Mouse (Mus musculus) embryonic fibroblast, embryonic 13.5 days (primary cell): ENCODE results near the gene Kcnmb1. TPM values are rescaled to one million over a fixed set of nuclear protein-coding genes. Genes with fewer than 3 reads are reported as not detected.

ENCODE experiments used
- H3K27ac ChIP-seq: 2 replicates; pipeline ENCODE4 v1.5.1; 2012; ENCODE audit warnings: low read length, control low read depth, inconsistent platforms; ENCODE audit not compliant: insufficient read depth
- H3K4me1 ChIP-seq: 2 replicates; pipeline ENCODE4 v1.6.1; 2011; ENCODE audit warnings: low read length; ENCODE audit not compliant: control insufficient read depth, insufficient read depth
- H3K4me3 ChIP-seq: 2 replicates; pipeline ENCODE4 v1.5.1; 2011; ENCODE audit warnings: mild to moderate bottlenecking, control low read depth, low read length; ENCODE audit not compliant: insufficient read depth
- CTCF ChIP-seq: IDR thresholded peaks from 2 replicates; pipeline ENCODE4 v1.5.1; 2011; ENCODE audit warnings: mild to moderate bottlenecking, control low read depth, low read length, moderate library complexity, borderline replicate concordance; ENCODE audit not compliant: insufficient read depth
- POLR2A ChIP-seq: IDR thresholded peaks from 2 replicates; pipeline ENCODE4 v1.6.1; 2011; ENCODE audit warnings: low read depth, mild to moderate bottlenecking, control low read depth, low read length, moderate library complexity
- polyA plus RNA-seq: library from polyadenylated mRNA; stranded (reverse); fragments of >200 nt; gene quantifications from 2 replicates; pipeline ENCODE4 v1.2.4, GENCODE M21; 2011; ENCODE audit warnings: low read depth; ENCODE audit not compliant: missing spikeins, insufficient read length

The Kcnmb1 gene
- polyA plus RNA-seq, 1 experiment, result 0.77 TPM

- no peak overlapping the region for H3K27ac ChIP-seq
- TF ChIP-seq CTCF, result no peak
- no peak for TF ChIP-seq POLR2A
- H3K4me1 ChIP-seq, result 0 out of 2 replicates have a peak, but pooled peaks cover 2% of the 10 kb centered on the region
- no peak overlapping the region for H3K4me3 ChIP-seq
These were observed 635 bp upstream of the Kcnmb1 start for GRCm38 (mm10) chr11:33962178-33962577.

GRCm38 (mm10) chr11:33965380-33965779 lies 2.6 kb downstream of the Kcnmb1 start:
- no peak overlapping the region for H3K27ac ChIP-seq
- 0 out of 2 replicates have a peak, but pooled peaks cover 2% of the 10 kb centered on the region for H3K4me1 ChIP-seq
- no peak overlapping the region for H3K4me3 ChIP-seq
- TF ChIP-seq CTCF, result no peak
- TF ChIP-seq POLR2A, result no peak

GRCm38 (mm10) chr11:33967708-33968107 lies 4.9 kb downstream of the Kcnmb1 start:
- no peak overlapping the region for H3K4me3 ChIP-seq
- TF ChIP-seq POLR2A (no peak), CTCF (no peak)
- no peak overlapping the region for H3K27ac ChIP-seq
- 0 out of 2 replicates have a peak, but pooled peaks cover under 1% of the 10 kb centered on the region for H3K4me1 ChIP-seq

- Histone ChIP-seq H3K27ac (no peak overlapping the region), H3K4me3 (no peak overlapping the region), H3K4me1 (no peaks in the 10 kb centered on the region)
- no peak for TF ChIP-seq CTCF
- no peak for TF ChIP-seq POLR2A
These were observed 6.4 kb downstream of the Kcnmb1 start for GRCm38 (mm10) chr11:33969199-33969598.

- Histone ChIP-seq H3K27ac (no peak overlapping the region), H3K4me3 (no peak overlapping the region), H3K4me1 (no peaks in the 10 kb centered on the region)
- TF ChIP-seq POLR2A (no peak), CTCF (no peak)
These were observed 9.3 kb downstream of the Kcnmb1 start for GRCm38 (mm10) chr11:33972114-33972513.

- H3K4me3 ChIP-seq, result no peak overlapping the region
- H3K27ac ChIP-seq, result no peak overlapping the region
- TF ChIP-seq CTCF, result no peak
- H3K4me1 ChIP-seq, result no peaks in the 10 kb centered on the region
These were observed 11.7 kb downstream of the Kcnmb1 start for GRCm38 (mm10) chr11:33974341-33975040.

GRCm38 (mm10) chr11:33975121-33975520 lies 12.3 kb downstream of the Kcnmb1 start:
- Histone ChIP-seq H3K4me3 (no peak overlapping the region), H3K4me1 (no peaks in the 10 kb centered on the region), H3K27ac (no peak overlapping the region)
- no peak for TF ChIP-seq POLR2A
- no peak for TF ChIP-seq CTCF

- no peak overlapping the region for H3K27ac ChIP-seq
- H3K4me3 ChIP-seq, result no peak overlapping the region
- TF ChIP-seq CTCF (no peak), POLR2A (no peak)
- peaks cover 4% of the 10 kb centered on the region; the same call in 1 of the 2 replicates for H3K4me1 ChIP-seq
These were observed 17.3 kb downstream of the Kcnmb1 start for GRCm38 (mm10) chr11:33980146-33980545.

- H3K4me1 ChIP-seq, result no peaks in the 10 kb centered on the region
- TF ChIP-seq CTCF (no peak), POLR2A (no peak)
- no peak overlapping the region for H3K4me3 ChIP-seq
- no peak overlapping the region for H3K27ac ChIP-seq
These were observed 23.7 kb downstream of the Kcnmb1 start for GRCm38 (mm10) chr11:33986525-33986924.

- no peak overlapping the region for H3K4me3 ChIP-seq
- H3K4me1 ChIP-seq, result no peaks in the 10 kb centered on the region
- TF ChIP-seq POLR2A, result no peak
- no peak for TF ChIP-seq CTCF
- H3K27ac ChIP-seq, result no peak overlapping the region
These were observed 27.2 kb downstream of the Kcnmb1 start for GRCm38 (mm10) chr11:33990002-33990401.
